Mouse (Mus musculus) neural tube, embryonic 10.5 days (tissue): ENCODE results near the gene Tek.
"Not testable (repeated sequence)": the region's sequence is repeated elsewhere in the genome, so short reads cannot be mapped to it uniquely, and the experiment has no call there.

Experiments
- DNase-seq: peaks from one replicate; pipeline ENCODE4 v3.0.0-alpha.2; 2017; ENCODE audit warnings: low spot score; ENCODE audit errors: extremely low spot score

Gene Tek

GRCm38 (mm10) chr4:94738838-94739731, at the start of gene Tek:
Gene Tek (plus strand): TSS chr4:94739289.
- no peak for DNase-seq

GRCm38 (mm10) chr4:94689804-94690203, 49.3 kb upstream of the Tek start:
- DNase-seq: not testable (repeated sequence)

GRCm38 (mm10) chr4:94691078-94691477, 48.0 kb upstream of the Tek start:
- DNase-seq: no peak

GRCm38 (mm10) chr4:94692175-94692574, 46.9 kb upstream of the Tek start:
- DNase-seq: no peak

GRCm38 (mm10) chr4:94696368-94696767, 42.7 kb upstream of the Tek start:
- no peak for DNase-seq

GRCm38 (mm10) chr4:94711002-94711401, 28.1 kb upstream of the Tek start:
- DNase-seq: no peak

- DNase-seq: no peak
Observed at GRCm38 (mm10) chr4:94711426-94711825, 27.7 kb upstream of the Tek start.

- DNase-seq: no peak
Observed at GRCm38 (mm10) chr4:94713741-94714140, 25.3 kb upstream of the Tek start.

- DNase-seq: no peak
Observed at GRCm38 (mm10) chr4:94715166-94715565, 23.9 kb upstream of the Tek start.

- DNase-seq: no peak
Observed at GRCm38 (mm10) chr4:94725799-94726198, 13.3 kb upstream of the Tek start.

- no peak for DNase-seq
Observed at GRCm38 (mm10) chr4:94732721-94733120, 6.4 kb upstream of the Tek start.

GRCm38 (mm10) chr4:94737326-94738295, 1.5 kb upstream of the Tek start:
- no peak for DNase-seq

GRCm38 (mm10) chr4:94741824-94742223, 2.7 kb downstream of the Tek start:
- no peak for DNase-seq

- DNase-seq: no peak
Observed at GRCm38 (mm10) chr4:94745749-94746148, 6.7 kb downstream of the Tek start.

- no peak for DNase-seq
Observed at GRCm38 (mm10) chr4:94746387-94746811, 7.3 kb downstream of the Tek start.

- no peak for DNase-seq
Observed at GRCm38 (mm10) chr4:94747338-94747737, 8.2 kb downstream of the Tek start.

GRCm38 (mm10) chr4:94752512-94752911, 13.4 kb downstream of the Tek start:
- no peak for DNase-seq

- no peak for DNase-seq
Observed at GRCm38 (mm10) chr4:94765217-94765616, 26.1 kb downstream of the Tek start.

- no peak for DNase-seq
Observed at GRCm38 (mm10) chr4:94766176-94766575, 27.1 kb downstream of the Tek start.

- DNase-seq: no peak
Observed at GRCm38 (mm10) chr4:94768624-94769023, 29.5 kb downstream of the Tek start.

- no peak for DNase-seq
Observed at GRCm38 (mm10) chr4:94781043-94781442, 42.0 kb downstream of the Tek start.

GRCm38 (mm10) chr4:94785921-94786320, 46.8 kb downstream of the Tek start:
- DNase-seq: no peak
